Mouse (Mus musculus): ENCODE measurements around the gene B4galnt1. TPM values are rescaled to one million over a fixed set of nuclear protein-coding genes. Genes with fewer than 3 reads are reported as not detected.

The B4galnt1 gene
- polyA plus RNA-seq (2012; rRNA removed): 70.8 and 81.2 TPM in 2 replicates

DNA sequence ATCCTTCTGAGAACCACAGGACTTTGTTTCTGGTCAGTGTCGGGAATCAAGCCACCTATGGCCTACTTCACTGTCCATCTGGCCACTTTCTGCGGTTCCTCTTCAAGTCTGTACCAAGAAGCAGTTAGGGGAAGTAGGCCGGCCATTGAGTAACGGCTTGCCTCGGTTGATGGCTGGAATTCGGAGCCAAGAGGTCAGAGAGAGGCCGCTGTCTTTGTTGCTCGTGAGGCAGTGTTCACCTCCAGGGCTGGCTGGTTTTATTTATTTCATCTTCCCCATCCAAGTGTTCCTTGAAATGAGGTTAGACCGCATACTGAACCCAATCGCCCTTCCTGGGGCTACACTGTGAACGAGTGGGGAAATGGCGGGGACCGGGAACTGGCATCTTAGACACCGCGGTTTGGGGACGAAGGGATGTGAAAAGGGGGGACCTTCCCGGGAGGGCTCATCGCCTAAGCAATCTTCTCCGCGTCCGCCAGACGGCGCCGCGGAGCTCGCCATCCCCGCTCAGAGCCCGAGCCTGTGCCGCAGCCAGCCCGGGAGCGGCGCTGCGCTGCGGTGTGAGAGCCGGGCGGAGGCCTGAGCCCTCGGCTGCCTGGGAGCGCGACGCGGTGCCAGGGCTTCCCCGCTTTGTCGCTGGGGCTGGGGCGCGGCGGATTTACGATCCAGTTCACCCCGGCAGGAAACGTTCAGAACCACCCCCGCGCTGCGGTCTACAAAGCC, at the start of gene B4galnt1:
B4galnt1 (plus strand) TSS at position 595 of the 723 bp plus-strand sequence.
- H3K4me3 ChIP-seq (replicated peaks; ENCODE audit: extremely low read depth, low read depth, low read length): peak within 1 kb of the TSS; percentile 75
- 4% methylated on average over 52 of the region's 52 CpGs for WGBS
- TF ChIP-seq CTCF (IDR thresholded peaks at IDR 0.05; ENCODE audit: insufficient read depth, low read length) (peak; percentile 66), POLR2A (IDR thresholded peaks at IDR 0.05; ENCODE audit: borderline replicate concordance, extremely low read depth, low read depth, low read length) (peak; percentile 34; the same call in 1 of the 2 replicates)
- H3K4me1 ChIP-seq (ENCODE audit: control insufficient read depth, insufficient read depth, low read length): peaks cover 3% of the 10 kb centered on the region; the same call in 1 of the 2 replicates
- no peak for DNase-seq

DNA sequence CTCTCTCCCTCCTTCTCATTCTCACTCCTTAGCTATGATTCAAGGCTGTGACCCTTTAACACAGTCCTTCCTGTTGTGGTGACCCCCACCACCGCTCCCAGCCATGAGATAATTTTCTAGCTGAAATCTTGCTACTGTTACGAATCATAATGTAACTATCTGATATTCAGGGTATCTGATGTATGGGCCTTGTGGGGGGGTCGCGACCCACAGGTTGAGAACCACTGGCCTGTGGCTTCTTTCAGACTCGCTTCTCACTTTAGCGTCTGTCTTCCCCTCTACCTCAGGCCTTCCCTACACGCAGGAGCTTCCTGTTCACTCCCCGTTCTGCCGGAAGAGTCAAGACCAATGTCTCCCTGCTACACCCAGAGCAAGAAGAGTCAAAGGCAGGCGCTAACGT, 46.6 kb upstream of the B4galnt1 start:
- 89% methylated on average over 11 of the region's 11 CpGs for WGBS
- H3K4me1 ChIP-seq (ENCODE audit: control insufficient read depth, insufficient read depth, low read length): peaks cover 10% of the 10 kb centered on the region; the same call in 1 of the 2 replicates
- no peak for DNase-seq
- H3K4me3 ChIP-seq (replicated peaks; ENCODE audit: extremely low read depth, low read depth, low read length): no peak overlapping the region
- TF ChIP-seq CTCF (IDR thresholded peaks at IDR 0.05; ENCODE audit: insufficient read depth, low read length) (no peak), POLR2A (IDR thresholded peaks at IDR 0.05; ENCODE audit: borderline replicate concordance, extremely low read depth, low read depth, low read length) (no peak)

DNA sequence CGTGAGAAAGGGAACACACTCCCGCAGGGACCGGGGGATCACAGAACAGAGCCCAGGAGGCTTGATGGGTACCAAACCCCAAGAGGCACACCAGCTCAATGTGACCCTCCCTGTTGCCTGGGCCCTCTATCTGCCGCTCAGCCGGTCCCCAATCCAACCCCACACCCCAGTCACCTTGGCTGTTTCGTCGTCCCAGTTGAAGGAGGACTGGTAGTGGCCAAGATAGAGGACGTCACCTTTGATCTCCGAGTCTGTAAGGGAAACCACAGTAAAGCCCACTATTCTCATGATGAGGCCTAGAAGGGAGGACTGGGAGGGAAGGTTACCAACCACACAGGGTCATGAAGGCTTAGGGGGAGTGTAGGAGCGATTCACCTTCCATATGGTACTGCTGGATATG, 45.8 kb upstream of the B4galnt1 start:
- Histone ChIP-seq H3K4me3 (replicated peaks; ENCODE audit: extremely low read depth, low read depth, low read length) (no peak overlapping the region), H3K4me1 (ENCODE audit: control insufficient read depth, insufficient read depth, low read length) (peaks cover 10% of the 10 kb centered on the region; the same call in 1 of the 2 replicates)
- DNase-seq: no peak
- TF ChIP-seq POLR2A (IDR thresholded peaks at IDR 0.05; ENCODE audit: borderline replicate concordance, extremely low read depth, low read depth, low read length) (no peak), CTCF (IDR thresholded peaks at IDR 0.05; ENCODE audit: insufficient read depth, low read length) (no peak)
- 92% methylated on average over 10 of the region's 10 CpGs for WGBS

DNA sequence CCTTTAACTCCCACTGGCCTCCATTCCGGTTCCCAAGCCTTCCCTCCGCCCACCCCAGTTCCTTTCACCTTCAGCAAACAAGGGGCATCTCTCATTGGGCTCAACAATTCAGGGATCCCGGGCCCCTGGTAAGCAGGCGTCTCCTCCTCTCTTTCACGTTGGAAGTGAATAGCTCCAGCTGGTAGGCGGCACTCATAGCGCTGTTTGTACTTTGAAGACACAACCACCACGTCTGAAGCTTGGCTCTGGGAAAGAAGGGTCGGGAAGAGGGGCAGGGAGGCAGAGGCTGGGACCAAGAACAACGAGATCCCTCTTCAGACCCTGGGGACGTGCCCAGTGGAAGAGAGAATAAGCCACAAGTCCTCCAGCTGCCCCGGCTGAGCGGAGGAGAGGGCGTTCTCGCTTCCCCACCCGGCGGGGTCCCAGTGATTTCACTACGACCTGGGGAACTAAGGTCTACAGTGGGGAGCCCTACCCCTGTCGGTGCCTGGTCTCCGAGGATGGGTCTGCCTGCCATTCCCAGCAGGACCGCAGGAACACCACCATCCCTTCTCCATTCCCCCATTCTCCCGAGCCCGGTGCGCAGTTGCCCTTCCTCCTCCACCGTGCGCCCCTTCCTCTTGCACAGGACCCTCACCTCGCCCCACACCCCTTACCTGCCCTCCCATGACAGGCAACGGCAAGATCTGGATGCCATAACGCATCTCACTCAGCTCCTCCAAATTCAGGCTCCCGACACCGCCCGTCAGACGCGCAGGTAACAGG, 44.5 kb upstream of the B4galnt1 start:
- WGBS: 2% methylated on average over 34 of the region's 34 CpGs
- no peak for TF ChIP-seq CTCF (IDR thresholded peaks at IDR 0.05; ENCODE audit: insufficient read depth, low read length)
- TF ChIP-seq POLR2A (IDR thresholded peaks at IDR 0.05; ENCODE audit: borderline replicate concordance, extremely low read depth, low read depth, low read length): no peak
- Histone ChIP-seq H3K4me3 (replicated peaks; ENCODE audit: extremely low read depth, low read depth, low read length) (peak overlapping the region; percentile 92), H3K4me1 (ENCODE audit: control insufficient read depth, insufficient read depth, low read length) (peaks cover 10% of the 10 kb centered on the region; the same call in 1 of the 2 replicates)
- DNase-seq: no peak

DNA sequence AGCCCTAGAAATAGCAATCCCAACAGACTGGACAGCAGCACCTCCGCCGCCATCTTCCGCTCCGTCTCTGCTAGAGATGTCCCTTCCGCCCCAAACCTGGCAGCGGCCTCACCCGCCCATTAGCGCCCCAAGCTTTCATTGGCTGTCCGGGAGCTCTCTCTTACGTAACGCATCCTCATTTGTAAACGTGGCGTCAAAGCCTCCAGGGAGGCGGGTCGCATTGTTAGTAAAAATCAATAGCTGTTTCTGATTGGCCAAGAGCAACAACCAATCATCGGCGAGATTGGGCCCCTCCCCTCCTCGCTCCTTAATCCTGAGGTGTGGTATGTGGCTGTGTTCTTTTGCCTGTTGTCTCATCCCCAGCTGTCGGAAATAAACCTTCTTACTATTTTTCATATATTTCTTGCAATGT, 44.0 kb upstream of the B4galnt1 start, which contains the start of gene Os9:
Os9 (minus strand) TSS at position 66 of the 412 bp plus-strand sequence.
- WGBS: under 1% methylated on average over 19 of the region's 19 CpGs
- H3K4me3 ChIP-seq (replicated peaks; ENCODE audit: extremely low read depth, low read depth, low read length): peak within 1 kb of the TSS; percentile 92
- TF ChIP-seq CTCF (IDR thresholded peaks at IDR 0.05; ENCODE audit: insufficient read depth, low read length): no peak
- TF ChIP-seq POLR2A (IDR thresholded peaks at IDR 0.05; ENCODE audit: borderline replicate concordance, extremely low read depth, low read depth, low read length): peak; percentile 94
- peak; percentile 95 for DNase-seq
- H3K4me1 ChIP-seq (ENCODE audit: control insufficient read depth, insufficient read depth, low read length): peaks cover 10% of the 10 kb centered on the region; the same call in 1 of the 2 replicates

DNA sequence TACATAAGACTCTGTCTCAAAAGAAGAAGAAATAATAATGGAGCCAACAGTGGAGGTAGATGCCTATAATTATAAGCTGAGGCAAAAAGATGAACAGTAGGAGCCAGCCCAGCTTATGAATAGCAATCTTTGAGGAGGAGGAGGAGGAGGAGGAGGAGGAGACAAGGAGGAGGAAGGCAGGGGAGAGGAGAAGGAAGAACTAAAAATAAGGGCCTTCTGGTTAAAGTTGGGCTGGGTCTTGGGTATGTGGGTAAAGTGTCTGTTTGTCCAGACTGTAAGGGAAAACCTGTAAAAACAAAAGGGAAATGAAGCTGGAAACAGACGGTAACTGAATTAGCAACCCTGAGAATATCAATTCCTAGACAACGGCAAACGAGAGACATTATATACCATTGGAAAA, 43.0 kb upstream of the B4galnt1 start:
- TF ChIP-seq CTCF (IDR thresholded peaks at IDR 0.05; ENCODE audit: insufficient read depth, low read length): no peak
- no peak for TF ChIP-seq POLR2A (IDR thresholded peaks at IDR 0.05; ENCODE audit: borderline replicate concordance, extremely low read depth, low read depth, low read length)
- Histone ChIP-seq H3K4me1 (ENCODE audit: control insufficient read depth, insufficient read depth, low read length) (peaks cover 10% of the 10 kb centered on the region; the same call in 1 of the 2 replicates), H3K4me3 (replicated peaks; ENCODE audit: extremely low read depth, low read depth, low read length) (no peak overlapping the region)
- no peak for DNase-seq
- WGBS: 88% methylated on average over 3 of the region's 3 CpGs

DNA sequence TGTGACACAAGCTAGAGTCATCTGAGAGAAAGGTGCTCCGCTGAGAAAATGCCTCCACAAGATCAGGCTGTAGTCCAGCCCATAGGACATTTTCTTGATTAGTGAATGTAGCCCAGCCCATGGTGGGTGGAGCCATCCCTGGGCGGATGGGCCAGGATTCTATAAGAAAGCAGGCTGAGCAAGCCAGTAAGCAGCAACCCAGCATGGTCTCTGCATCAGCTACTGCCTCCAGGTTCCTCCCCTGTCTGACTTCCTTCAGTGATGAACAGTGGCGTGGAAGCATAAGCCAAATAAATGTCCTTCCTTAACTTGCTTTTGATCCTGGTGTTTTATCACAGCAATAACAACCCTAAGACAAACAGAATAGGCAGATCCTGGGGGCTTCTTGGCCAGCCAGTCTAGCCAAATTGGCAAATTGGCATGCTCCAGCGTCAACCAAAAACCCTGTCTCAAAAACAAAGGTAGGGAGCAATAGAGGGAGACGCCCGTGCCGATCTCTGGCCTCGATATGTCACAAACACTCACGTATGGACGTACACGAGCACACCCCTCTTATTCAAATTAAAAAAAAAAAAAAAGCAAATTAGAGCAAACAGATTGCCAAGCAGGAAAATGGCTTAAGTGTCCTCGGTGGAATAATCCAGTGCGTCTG, 42.1 kb upstream of the B4galnt1 start:
- Histone ChIP-seq H3K4me3 (replicated peaks; ENCODE audit: extremely low read depth, low read depth, low read length) (peak overlapping the region; percentile 31), H3K4me1 (ENCODE audit: control insufficient read depth, insufficient read depth, low read length) (peaks cover 10% of the 10 kb centered on the region; the same call in 1 of the 2 replicates)
- peak; percentile 39; the same call in 1 of the 2 replicates for TF ChIP-seq POLR2A (IDR thresholded peaks at IDR 0.05; ENCODE audit: borderline replicate concordance, extremely low read depth, low read depth, low read length)
- TF ChIP-seq CTCF (IDR thresholded peaks at IDR 0.05; ENCODE audit: insufficient read depth, low read length): no peak
- no peak for DNase-seq
- 15% methylated on average over 13 of the region's 13 CpGs for WGBS

DNA sequence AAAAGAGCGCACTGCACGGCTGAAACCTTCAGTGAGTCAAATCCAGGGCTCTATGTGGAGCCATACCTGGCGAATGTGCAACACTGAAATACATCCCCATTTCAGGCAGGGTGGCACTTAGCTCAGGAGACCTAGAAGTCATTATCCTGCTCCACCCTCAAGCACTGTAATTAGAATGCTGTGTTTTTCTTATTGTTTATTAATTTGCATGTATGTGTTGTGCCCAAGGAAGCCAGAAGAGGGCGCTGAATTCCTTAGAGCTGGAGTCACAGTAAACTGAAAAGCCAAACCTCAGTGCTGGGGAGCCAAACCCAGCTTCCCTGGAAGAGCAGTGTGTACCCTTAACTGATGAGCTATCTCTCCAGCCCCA, 41.6 kb upstream of the B4galnt1 start:
- Histone ChIP-seq H3K4me3 (replicated peaks; ENCODE audit: extremely low read depth, low read depth, low read length) (peak overlapping the region; percentile 31), H3K4me1 (ENCODE audit: control insufficient read depth, insufficient read depth, low read length) (peaks cover 10% of the 10 kb centered on the region; the same call in 1 of the 2 replicates)
- peak; percentile 56 for DNase-seq
- TF ChIP-seq CTCF (IDR thresholded peaks at IDR 0.05; ENCODE audit: insufficient read depth, low read length): peak; percentile 39
- no peak for TF ChIP-seq POLR2A (IDR thresholded peaks at IDR 0.05; ENCODE audit: borderline replicate concordance, extremely low read depth, low read depth, low read length)
- 15% methylated on average over 4 of the region's 4 CpGs for WGBS
